Comparison of ENCODE assay signal across 23 mouse cellular contexts in the genomic region with DNA sequence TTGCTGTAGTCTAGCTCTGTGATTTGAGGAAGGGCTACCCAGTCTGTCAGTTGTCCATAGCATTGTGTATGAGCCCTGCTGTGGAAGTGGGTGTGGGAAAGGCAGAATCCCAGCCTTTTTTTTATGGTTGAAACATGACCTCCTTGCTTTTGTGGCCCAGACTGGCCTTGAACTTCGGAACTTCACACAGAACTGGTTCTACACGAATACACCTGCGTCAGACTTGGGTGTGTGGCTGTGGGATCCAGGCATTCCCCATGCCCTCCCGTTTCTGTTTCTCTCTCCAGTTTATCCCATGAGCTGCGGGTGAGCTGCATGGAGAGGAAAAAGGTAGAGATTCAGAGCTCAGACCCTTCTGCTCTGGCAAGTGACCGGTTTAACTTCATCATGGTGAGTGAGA.
"Had no signal": no experiment of that assay in that cellular context is flagged by ENCODE, and none has a peak within 500 bp of the region (broad histone marks: within the 10 kb centered on the region; RNA-seq: fewer than 3 reads in every experiment).

No protein-coding gene starts in this region.

- ATAC-seq: hindbrain, postnatal 0 days had no signal

- H3K9me3 ChIP-seq: heart, embryonic 10.5 days; heart, embryonic 13.5 days; heart, embryonic 15.5 days; hindbrain, embryonic 13.5 days; hindbrain, embryonic 15.5 days; limb, embryonic 13.5 days; limb, embryonic 15.5 days; liver, embryonic 13.5 days had no signal

- H3K4me2 ChIP-seq: heart, embryonic 13.5 days; heart, embryonic 15.5 days; hindbrain, embryonic 13.5 days; hindbrain, embryonic 15.5 days; limb, embryonic 13.5 days; limb, embryonic 15.5 days; liver, embryonic 13.5 days had no signal

- H3K27ac ChIP-seq: gastrocnemius, adult 2 months; heart, embryonic 10.5 days; heart, embryonic 13.5 days; heart, embryonic 15.5 days; hindbrain, embryonic 13.5 days; hindbrain, embryonic 15.5 days; hindbrain, postnatal 0 days; layer of hippocampus, adult 2 months; left cerebral cortex, adult 2 months; limb, embryonic 13.5 days; limb, embryonic 15.5 days; liver, embryonic 13.5 days had no signal

- H3K27me3 ChIP-seq: heart, embryonic 13.5 days; heart, embryonic 15.5 days; hindbrain, embryonic 13.5 days; hindbrain, embryonic 15.5 days; limb, embryonic 13.5 days; limb, embryonic 15.5 days; liver, embryonic 13.5 days had no signal

- H3K9ac ChIP-seq: heart, embryonic 13.5 days; heart, embryonic 15.5 days; hindbrain, embryonic 13.5 days; hindbrain, embryonic 15.5 days; limb, embryonic 15.5 days; liver, embryonic 13.5 days had no signal

- DNase-seq: gastrocnemius, adult 2 months; gastrocnemius, postnatal 10 days; gastrocnemius, postnatal 25 days; heart, adult 18-20 months; heart, postnatal 14 days; heart, postnatal 36 days; kidney, adult 18-20 months; kidney, adult 8-10 months; kidney, postnatal 10 days; kidney, postnatal 25 days; kidney, postnatal 4 days; left cerebral cortex, postnatal 4 days; liver, embryonic 13.5 days had no signal

- H3K4me3 ChIP-seq: gastrocnemius, adult 2 months; heart, embryonic 10.5 days; heart, embryonic 13.5 days; heart, embryonic 15.5 days; hindbrain, embryonic 13.5 days; hindbrain, embryonic 15.5 days; layer of hippocampus, adult 2 months; left cerebral cortex, adult 2 months; limb, embryonic 13.5 days; limb, embryonic 15.5 days; liver, embryonic 13.5 days had no signal
